Mouse (Mus musculus) embryonic facial prominence, embryonic 14.5 days (tissue): Measurements from ENCODE around the gene Lnpk. TPM values are rescaled to one million over a fixed set of nuclear protein-coding genes. Genes with fewer than 3 reads are reported as not detected.
A peak's percentile ranks its signal among the peaks of the same experiment; 100 is the strongest.

Experiments
- ATAC-seq: fragments of 200-750 bp; cut with Nextera tagmentation; 2 replicates; pipeline ENCODE4 v1.8.0; 2017; ENCODE audit warnings: low read depth, moderate number of reproducible peaks, moderate TSS enrichment
- DNase-seq: peaks from one replicate; pipeline ENCODE4 v3.0.0-alpha.2; 2015; ENCODE audit warnings: low spot score
- H3K27ac ChIP-seq: fragments of 300-500 bp; sonication (generic); replicated peaks from 2 replicates; pipeline ENCODE4 v1.5.1; 2014; ENCODE audit warnings: low read depth, mild to moderate bottlenecking, low read length, moderate library complexity
- H3K27me3 ChIP-seq: fragments of 300-500 bp; sonication (generic); replicated peaks from 2 replicates; pipeline ENCODE4 v1.6.1; 2014; ENCODE audit warnings: low read length; ENCODE audit not compliant: control insufficient read depth, insufficient read depth
- H3K36me3 ChIP-seq: fragments of 300-500 bp; sonication (generic); 2 replicates; pipeline ENCODE4 v1.6.1; 2014; ENCODE audit warnings: low read length, mixed read lengths; ENCODE audit not compliant: control insufficient read depth, insufficient read depth
- H3K4me1 ChIP-seq: fragments of 300-500 bp; sonication (generic); 2 replicates; pipeline ENCODE4 v1.6.1; 2014; ENCODE audit warnings: antibody characterized with exemption, low read length; ENCODE audit not compliant: control insufficient read depth, insufficient read depth
- H3K4me2 ChIP-seq: fragments of 300-500 bp; sonication (generic); 2 replicates; pipeline ENCODE4 v1.6.1; 2014; ENCODE audit warnings: low read depth, mild to moderate bottlenecking, low read length, moderate library complexity, mixed read lengths
- H3K4me3 ChIP-seq: fragments of 300-500 bp; sonication (generic); 2 replicates; pipeline ENCODE4 v1.5.1; 2014; ENCODE audit warnings: low read depth, mild to moderate bottlenecking, low read length
- H3K9ac ChIP-seq: fragments of 300-500 bp; sonication (generic); 2 replicates; pipeline ENCODE4 v1.6.1; 2014; ENCODE audit warnings: low read depth, mild to moderate bottlenecking, low read length, moderate library complexity, mixed read lengths
- H3K9me3 ChIP-seq: fragments of 300-500 bp; sonication (generic); 2 replicates; pipeline ENCODE4 v1.6.1; 2016; ENCODE audit warnings: low read length; ENCODE audit not compliant: control insufficient read depth
- WGBS: fragments of 180-500 bp; shearing (Covaris S2); extraction: QIAGEN DNeasy Blood & Tissue Kit; methylation state at CpG from one replicate; pipeline ENCODE4 v1.1.7; 2014; 5-methylcytosine and 5-hydroxymethylcytosine counted together
- polyA plus RNA-seq: library from polyadenylated mRNA; unstranded; fragments of >200 nt; fragmentation: Nextera tagmentation; extraction: Ambion mirVana; gene quantifications from 2 replicates; pipeline ENCODE4 v1.2.1, GENCODE M21; 2014

Gene Lnpk
- polyA plus RNA-seq, 1 experiment from 2014 or later, result 25.5 TPM

DNA sequence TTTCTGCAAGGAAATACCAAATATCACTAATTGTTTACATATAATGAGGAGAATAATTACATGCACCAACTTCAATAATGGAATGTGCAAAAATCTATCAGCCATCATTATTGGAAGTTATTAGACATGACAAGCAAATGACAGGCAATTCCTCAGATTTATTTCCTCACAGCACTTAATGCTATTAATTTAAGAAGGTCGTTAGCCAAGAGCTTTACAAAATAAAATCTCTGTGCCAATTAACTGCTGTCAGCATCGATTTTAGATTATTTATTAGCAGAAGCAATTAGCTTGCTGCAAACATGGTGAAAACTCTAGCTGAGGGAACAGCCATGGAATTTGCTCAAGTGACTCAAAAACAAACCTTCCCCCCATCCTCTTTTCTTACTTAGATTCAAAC, 30.9 kb downstream of the Lnpk start:
- Histone ChIP-seq H3K9me3 (no peaks in the 10 kb centered on the region), H3K27ac (no peak overlapping the region), H3K36me3 (peaks cover 7% of the 10 kb centered on the region; the same call in 1 of the 2 replicates), H3K4me2 (no peak overlapping the region), H3K27me3 (no peaks in the 10 kb centered on the region), H3K4me1 (no peaks in the 10 kb centered on the region), H3K9ac (no peak overlapping the region), H3K4me3 (no peak overlapping the region)
- ATAC-seq (no peak), DNase-seq (peak; percentile 2)
- 74% methylated on average over 2 of the region's 2 CpGs for WGBS

GRCm38 (mm10) chr2:74508302-74508701, 70.9 kb downstream of the Lnpk start:
- no peaks in the 10 kb centered on the region for H3K4me1 ChIP-seq
- no peaks in the 10 kb centered on the region for H3K27me3 ChIP-seq
- DNase-seq (peak; percentile 84), ATAC-seq (0 out of 2 replicates have a peak, but pooled peaks have one; percentile 26)
- no peaks in the 10 kb centered on the region for H3K36me3 ChIP-seq
- H3K4me2 ChIP-seq, result no peak overlapping the region
- H3K27ac ChIP-seq, result no peak overlapping the region; the same call in 1 of the 2 replicates
- H3K4me3 ChIP-seq, result no peak overlapping the region
- 28% methylated on average over 5 of the region's 5 CpGs for WGBS
- no peaks in the 10 kb centered on the region for H3K9me3 ChIP-seq
- H3K9ac ChIP-seq, result no peak overlapping the region

GRCm38 (mm10) chr2:74506439-74506838, 72.8 kb downstream of the Lnpk start:
- H3K36me3 ChIP-seq, result no peaks in the 10 kb centered on the region
- no peak overlapping the region for H3K27ac ChIP-seq
- H3K4me1 ChIP-seq, result no peaks in the 10 kb centered on the region
- no peak overlapping the region for H3K4me2 ChIP-seq
- ATAC-seq (no peak), DNase-seq (no peak)
- no peaks in the 10 kb centered on the region for H3K9me3 ChIP-seq
- H3K9ac ChIP-seq, result no peak overlapping the region
- H3K27me3 ChIP-seq, result no peaks in the 10 kb centered on the region
- H3K4me3 ChIP-seq, result no peak overlapping the region
- WGBS, result 41% methylated on average over 8 of the region's 8 CpGs

DNA sequence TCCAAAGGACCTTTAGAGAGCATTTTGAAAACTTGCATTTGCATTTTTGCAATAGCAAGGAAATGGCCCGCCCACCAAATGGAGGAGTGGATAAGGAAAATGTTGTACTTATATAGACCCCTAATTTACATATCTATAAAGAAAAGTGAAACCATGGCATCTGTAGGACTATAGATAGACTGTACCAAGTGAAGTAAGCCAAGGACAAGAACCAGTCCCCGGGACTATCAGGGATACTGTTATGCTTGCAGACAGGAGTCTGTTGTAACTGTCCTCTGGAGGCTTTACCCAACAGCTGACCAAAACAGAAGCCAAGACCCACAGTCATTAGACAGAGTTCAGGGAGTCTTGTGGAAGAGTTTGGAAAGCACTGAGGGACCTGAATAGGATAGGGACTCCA, 78.9 kb downstream of the Lnpk start:
- Histone ChIP-seq H3K36me3 (no peaks in the 10 kb centered on the region), H3K4me2 (no peak overlapping the region), H3K4me3 (no peak overlapping the region), H3K27me3 (no peaks in the 10 kb centered on the region), H3K27ac (no peak overlapping the region), H3K9me3 (no peaks in the 10 kb centered on the region), H3K9ac (no peak overlapping the region), H3K4me1 (no peaks in the 10 kb centered on the region)
- no peak for ATAC-seq
- DNase-seq, result no peak
- 94% methylated on average over 2 of the region's 2 CpGs for WGBS

GRCm38 (mm10) chr2:74497851-74498250, 81.4 kb downstream of the Lnpk start:
- ATAC-seq, result no peak
- Histone ChIP-seq H3K4me3 (no peak overlapping the region), H3K36me3 (no peaks in the 10 kb centered on the region), H3K27ac (no peak overlapping the region), H3K9ac (no peak overlapping the region), H3K4me1 (no peaks in the 10 kb centered on the region), H3K9me3 (no peaks in the 10 kb centered on the region), H3K27me3 (no peaks in the 10 kb centered on the region), H3K4me2 (no peak overlapping the region)
- 80% methylated on average over 5 of the region's 5 CpGs for WGBS
- no peak for DNase-seq

- no peak overlapping the region for H3K9ac ChIP-seq
- peaks cover 6% of the 10 kb centered on the region for H3K4me1 ChIP-seq
- no peak overlapping the region for H3K4me3 ChIP-seq
- H3K36me3 ChIP-seq, result no peaks in the 10 kb centered on the region
- no peaks in the 10 kb centered on the region for H3K9me3 ChIP-seq
- no peak overlapping the region for H3K27ac ChIP-seq
- peak; percentile 73 for DNase-seq
- 55% methylated on average over 13 of the region's 13 CpGs for WGBS
- no peak for ATAC-seq
- no peak overlapping the region for H3K4me2 ChIP-seq
- no peaks in the 10 kb centered on the region for H3K27me3 ChIP-seq
These were observed 87.8 kb downstream of the Lnpk start for GRCm38 (mm10) chr2:74491426-74491825.

DNA sequence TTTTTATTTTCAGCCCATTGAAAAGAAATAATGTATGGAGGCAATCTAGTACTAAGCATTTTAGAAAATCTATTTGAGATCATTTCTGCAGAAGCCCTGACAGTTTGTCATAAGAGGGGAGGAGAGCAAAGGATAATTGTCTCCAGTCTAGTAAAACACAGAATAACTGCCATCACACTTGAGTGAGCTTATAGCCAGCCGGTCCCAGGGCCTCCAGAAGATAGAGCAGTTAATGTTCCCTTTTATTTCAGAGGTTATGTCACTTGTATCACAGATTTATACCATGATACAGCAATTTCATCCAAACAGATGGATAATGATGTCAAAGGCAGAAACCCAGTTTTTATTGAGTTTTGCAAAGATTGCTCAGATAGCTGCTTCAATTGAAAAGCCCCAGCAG, 89.0 kb downstream of the Lnpk start:
- Histone ChIP-seq H3K9ac (no peak overlapping the region), H3K27ac (no peak overlapping the region), H3K4me3 (no peak overlapping the region), H3K9me3 (no peaks in the 10 kb centered on the region), H3K27me3 (no peaks in the 10 kb centered on the region), H3K4me2 (no peak overlapping the region), H3K4me1 (peaks cover 6% of the 10 kb centered on the region), H3K36me3 (no peaks in the 10 kb centered on the region)
- no peak for ATAC-seq
- 71% methylated on average over 1 of the region's 1 CpGs for WGBS
- DNase-seq, result no peak

- WGBS, result 77% methylated on average over 7 of the region's 7 CpGs
- Histone ChIP-seq H3K27ac (no peak overlapping the region), H3K4me2 (no peak overlapping the region), H3K36me3 (no peaks in the 10 kb centered on the region), H3K27me3 (no peaks in the 10 kb centered on the region), H3K9ac (no peak overlapping the region), H3K9me3 (no peaks in the 10 kb centered on the region), H3K4me1 (peaks cover 6% of the 10 kb centered on the region), H3K4me3 (no peak overlapping the region)
- ATAC-seq (no peak), DNase-seq (no peak)
These were observed 90.8 kb downstream of the Lnpk start for GRCm38 (mm10) chr2:74488443-74488842.

DNA sequence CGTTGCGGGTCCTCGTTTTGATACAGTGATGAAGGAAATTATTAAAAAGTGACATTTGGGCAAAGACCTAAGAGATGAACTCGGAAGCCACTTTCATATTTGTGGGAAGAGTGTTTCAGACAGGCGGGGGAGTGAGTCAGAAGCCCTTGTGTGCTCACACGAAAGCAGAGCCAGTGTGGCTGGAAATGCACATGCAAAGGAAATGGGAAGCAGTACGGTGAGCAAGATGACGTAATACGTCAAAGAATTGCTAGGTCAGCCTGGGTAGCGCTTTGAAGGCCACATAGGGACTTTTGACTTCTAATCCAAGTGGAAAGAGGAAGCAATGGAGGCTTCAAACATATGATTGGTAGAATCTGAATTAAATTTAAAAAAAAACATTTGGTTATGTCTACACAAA, 96.6 kb downstream of the Lnpk start:
- no peak overlapping the region for H3K9ac ChIP-seq
- H3K4me2 ChIP-seq, result no peak overlapping the region
- no peak overlapping the region for H3K4me3 ChIP-seq
- WGBS, result 73% methylated on average over 10 of the region's 10 CpGs
- H3K27me3 ChIP-seq, result no peaks in the 10 kb centered on the region
- DNase-seq (no peak), ATAC-seq (no peak)
- H3K27ac ChIP-seq, result no peak overlapping the region
- H3K9me3 ChIP-seq, result no peaks in the 10 kb centered on the region
- no peaks in the 10 kb centered on the region for H3K36me3 ChIP-seq
- no peaks in the 10 kb centered on the region for H3K4me1 ChIP-seq
